Mouse (Mus musculus): Measurements from ENCODE around the gene 4921504E06Rik. TPM values are rescaled to one million over a fixed set of nuclear protein-coding genes. Genes with fewer than 3 reads are reported as not detected.

Gene 4921504E06Rik
- polyA plus RNA-seq, 1 experiment from 2014 or later, result not detected

GRCm38 (mm10) chr2:19520617-19521016 is 33.1 kb downstream of the 4921504E06Rik start:
- H3K9me3 ChIP-seq (ENCODE audit: control insufficient read depth, low read length), result no peaks in the 10 kb centered on the region
- ATAC-seq (ENCODE audit: low FRiP score, low TSS enrichment) (no peak), DNase-seq (ENCODE audit: low spot score) (no peak)

GRCm38 (mm10) chr2:19519768-19520167 is 33.9 kb downstream of the 4921504E06Rik start:
- DNase-seq (ENCODE audit: low spot score), result peak; percentile 48
- no peak overlapping the region for H3K4me3 ChIP-seq (ENCODE audit: low read depth, low read length)
- no peak for TF ChIP-seq EP300 (optimal IDR thresholded peaks at IDR 0.05)
- peak; percentile 86 for TF ChIP-seq CTCF (IDR thresholded peaks at IDR 0.05; ENCODE audit: low read depth)
- no peaks in the 10 kb centered on the region for H3K36me3 ChIP-seq (ENCODE audit: control insufficient read depth, insufficient read depth, low read length)
- ATAC-seq (ENCODE audit: low FRiP score, low TSS enrichment), result no peak
- no peaks in the 10 kb centered on the region for H3K9me3 ChIP-seq (ENCODE audit: control insufficient read depth, low read length)
- H3K4me2 ChIP-seq (replicated peaks; ENCODE audit: low read depth), result no peak overlapping the region
- 2% methylated on average over 7 of the region's 7 CpGs for WGBS
- H3K4me1 ChIP-seq (replicated peaks; ENCODE audit: control insufficient read depth, insufficient read depth), result no peaks in the 10 kb centered on the region
- no peak overlapping the region for H3K9ac ChIP-seq (ENCODE audit: low read length)
- no peaks in the 10 kb centered on the region; the same call in 1 of the 2 replicates for H3K27me3 ChIP-seq (ENCODE audit: control insufficient read depth, insufficient read depth, low read length)
- no peak overlapping the region for H3K27ac ChIP-seq (replicated peaks)

More at GRCm38 (mm10) chr2:19520617-19521016, 33.1 kb downstream of the 4921504E06Rik start:
- no peak overlapping the region for H3K9ac ChIP-seq (ENCODE audit: low read length)
- no peaks in the 10 kb centered on the region for H3K4me1 ChIP-seq (replicated peaks; ENCODE audit: control insufficient read depth, insufficient read depth)
- no peaks in the 10 kb centered on the region for H3K36me3 ChIP-seq (ENCODE audit: control insufficient read depth, insufficient read depth, low read length)
- H3K27me3 ChIP-seq (ENCODE audit: control insufficient read depth, insufficient read depth, low read length), result no peaks in the 10 kb centered on the region; the same call in 1 of the 2 replicates
- WGBS, result 74% methylated on average over 2 of the region's 2 CpGs
- H3K4me2 ChIP-seq (replicated peaks; ENCODE audit: low read depth), result no peak overlapping the region
- H3K4me3 ChIP-seq (ENCODE audit: low read depth, low read length), result no peak overlapping the region
- TF ChIP-seq CTCF (IDR thresholded peaks at IDR 0.05; ENCODE audit: low read depth) (no peak), EP300 (optimal IDR thresholded peaks at IDR 0.05) (no peak)
- H3K27ac ChIP-seq (replicated peaks), result no peak overlapping the region

DNA sequence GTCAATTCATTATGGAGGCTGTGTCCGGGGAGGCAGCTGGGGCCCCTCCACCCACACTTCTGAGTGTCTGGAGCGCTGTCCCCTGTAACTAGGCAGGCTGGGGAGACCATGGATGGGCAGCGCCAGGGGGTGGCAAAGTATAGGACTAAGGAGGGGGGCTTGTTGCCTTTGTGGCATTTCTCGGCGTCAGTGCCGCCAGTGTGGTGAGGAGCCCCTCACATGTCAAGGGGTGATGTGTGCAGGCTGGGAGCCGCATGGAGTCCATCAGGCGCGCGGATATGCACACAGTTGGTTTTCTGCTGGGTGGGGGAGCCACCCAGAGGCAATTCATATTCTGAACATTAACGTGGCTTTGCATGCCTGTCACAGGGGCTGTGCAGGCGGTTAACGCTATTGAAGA is 35.8 kb downstream of the 4921504E06Rik start:
- no peak for ATAC-seq (ENCODE audit: low FRiP score, low TSS enrichment)
- no peak for TF ChIP-seq CTCF (IDR thresholded peaks at IDR 0.05; ENCODE audit: low read depth)
- TF ChIP-seq EP300 (optimal IDR thresholded peaks at IDR 0.05), result no peak
- Histone ChIP-seq H3K9me3 (ENCODE audit: control insufficient read depth, low read length) (no peaks in the 10 kb centered on the region), H3K4me3 (ENCODE audit: low read depth, low read length) (no peak overlapping the region), H3K27me3 (ENCODE audit: control insufficient read depth, insufficient read depth, low read length) (no peaks in the 10 kb centered on the region; the same call in 1 of the 2 replicates), H3K36me3 (ENCODE audit: control insufficient read depth, insufficient read depth, low read length) (no peaks in the 10 kb centered on the region), H3K27ac (replicated peaks) (no peak overlapping the region), H3K4me2 (replicated peaks; ENCODE audit: low read depth) (no peak overlapping the region), H3K4me1 (replicated peaks; ENCODE audit: control insufficient read depth, insufficient read depth) (no peaks in the 10 kb centered on the region), H3K9ac (ENCODE audit: low read length) (no peak overlapping the region)
- 41% methylated on average over 13 of the region's 13 CpGs for WGBS
- DNase-seq (ENCODE audit: low spot score), result no peak

- H3K27ac ChIP-seq (replicated peaks), result no peak overlapping the region
- no peak for ATAC-seq (ENCODE audit: low FRiP score, low TSS enrichment)
- 59% methylated on average over 5 of the region's 5 CpGs for WGBS
- no peak for DNase-seq (ENCODE audit: low spot score)
- no peak overlapping the region for H3K4me3 ChIP-seq (ENCODE audit: low read depth, low read length)
- no peaks in the 10 kb centered on the region for H3K9me3 ChIP-seq (ENCODE audit: control insufficient read depth, low read length)
- H3K27me3 ChIP-seq (ENCODE audit: control insufficient read depth, insufficient read depth, low read length), result no peaks in the 10 kb centered on the region
- H3K4me2 ChIP-seq (replicated peaks; ENCODE audit: low read depth), result no peak overlapping the region
- H3K36me3 ChIP-seq (ENCODE audit: control insufficient read depth, insufficient read depth, low read length), result no peaks in the 10 kb centered on the region
- no peak overlapping the region for H3K9ac ChIP-seq (ENCODE audit: low read length)
- TF ChIP-seq CTCF (IDR thresholded peaks at IDR 0.05; ENCODE audit: low read depth), result no peak
- no peak for TF ChIP-seq EP300 (optimal IDR thresholded peaks at IDR 0.05)
- H3K4me1 ChIP-seq (replicated peaks; ENCODE audit: control insufficient read depth, insufficient read depth), result no peaks in the 10 kb centered on the region
These were observed 41.3 kb downstream of the 4921504E06Rik start for GRCm38 (mm10) chr2:19512381-19512780.

GRCm38 (mm10) chr2:19511032-19511431 is 42.7 kb downstream of the 4921504E06Rik start:
- DNase-seq (ENCODE audit: low spot score) (no peak), ATAC-seq (ENCODE audit: low FRiP score, low TSS enrichment) (no peak)
- H3K9ac ChIP-seq (ENCODE audit: low read length), result no peak overlapping the region
- H3K27ac ChIP-seq (replicated peaks), result no peak overlapping the region
- no peaks in the 10 kb centered on the region for H3K36me3 ChIP-seq (ENCODE audit: control insufficient read depth, insufficient read depth, low read length)
- no peak overlapping the region for H3K4me2 ChIP-seq (replicated peaks; ENCODE audit: low read depth)
- 64% methylated on average over 5 of the region's 5 CpGs for WGBS
- TF ChIP-seq CTCF (IDR thresholded peaks at IDR 0.05; ENCODE audit: low read depth) (no peak), EP300 (optimal IDR thresholded peaks at IDR 0.05) (no peak)
- no peaks in the 10 kb centered on the region for H3K9me3 ChIP-seq (ENCODE audit: control insufficient read depth, low read length)
- no peak overlapping the region for H3K4me3 ChIP-seq (ENCODE audit: low read depth, low read length)
- no peaks in the 10 kb centered on the region for H3K4me1 ChIP-seq (replicated peaks; ENCODE audit: control insufficient read depth, insufficient read depth)
- no peaks in the 10 kb centered on the region for H3K27me3 ChIP-seq (ENCODE audit: control insufficient read depth, insufficient read depth, low read length)

GRCm38 (mm10) chr2:19505744-19506143 is 48.0 kb downstream of the 4921504E06Rik start:
- TF ChIP-seq CTCF (IDR thresholded peaks at IDR 0.05; ENCODE audit: low read depth), result no peak
- TF ChIP-seq EP300 (optimal IDR thresholded peaks at IDR 0.05), result no peak
- Histone ChIP-seq H3K27ac (replicated peaks) (no peak overlapping the region), H3K9ac (ENCODE audit: low read length) (no peak overlapping the region), H3K4me2 (replicated peaks; ENCODE audit: low read depth) (no peak overlapping the region), H3K36me3 (ENCODE audit: control insufficient read depth, insufficient read depth, low read length) (no peaks in the 10 kb centered on the region), H3K27me3 (ENCODE audit: control insufficient read depth, insufficient read depth, low read length) (no peaks in the 10 kb centered on the region), H3K4me3 (ENCODE audit: low read depth, low read length) (no peak overlapping the region), H3K4me1 (replicated peaks; ENCODE audit: control insufficient read depth, insufficient read depth) (no peaks in the 10 kb centered on the region), H3K9me3 (ENCODE audit: control insufficient read depth, low read length) (no peaks in the 10 kb centered on the region)
- no peak for ATAC-seq (ENCODE audit: low FRiP score, low TSS enrichment)
- no peak for DNase-seq (ENCODE audit: low spot score)
- WGBS, result 76% methylated on average over 1 of the region's 1 CpGs

Data from stomach, postnatal 0 days (tissue).